ENCODE assay signal across 23 mouse cellular contexts in genomic region chr19:34220732-34221380, GRCm38 (mm10). TPM values are rescaled to one million over a fixed set of nuclear protein-coding genes. Genes with fewer than 3 reads are reported as not detected.
DNase-seq lines count a peak whose midpoint lies in the region; ATAC-seq and TF ChIP-seq lines count a peak whose summit lies in the region.
"Had no signal": no experiment of that assay in that cellular context is flagged by ENCODE, and none has a peak within 500 bp of the region (broad histone marks: within the 10 kb centered on the region; RNA-seq: fewer than 3 reads in every experiment).

No protein-coding gene starts in this region.

- H3K4me1 ChIP-seq in cerebellum, adult 2 months (ENCODE audit: control insufficient read depth, insufficient read depth, low read length), result no peaks in the 10 kb centered on the region
- H3K4me1 ChIP-seq in bone marrow, adult 2 months (ENCODE audit: control insufficient read depth, insufficient read depth, low read length), result peaks cover under 1% of the 10 kb centered on the region; the same call in 1 of the 2 replicates
- peaks cover 8% of the 10 kb centered on the region; the same call in 1 of the 2 replicates for H3K4me1 ChIP-seq in liver, embryonic 12.5 days
- H3K4me1 ChIP-seq in stomach, postnatal 0 days (replicated peaks; ENCODE audit: control insufficient read depth, insufficient read depth), result no peaks in the 10 kb centered on the region
- H3K4me1 ChIP-seq: forebrain, embryonic 13.5 days; heart, embryonic 10.5 days; heart, embryonic 15.5 days; hindbrain, embryonic 15.5 days had no signal

- ATAC-seq in cerebellum, adult (ENCODE audit: insufficient number of reproducible peaks, low FRiP score, low TSS enrichment), result 0 out of 2 replicates have a peak, but pooled peaks have one; percentile 10
- peak; percentile 71 for ATAC-seq in liver, embryonic 12.5 days
- ATAC-seq in stomach, postnatal 0 days (ENCODE audit: low FRiP score, low TSS enrichment), result peak; percentile 76
- ATAC-seq: CD4-positive, CD25-positive, alpha-beta regulatory T cell, adult 4 months; forebrain, embryonic 13.5 days; forebrain, postnatal 0 days had no signal

- no peak overlapping the region for H3K4me2 ChIP-seq in liver, embryonic 12.5 days
- H3K4me2 ChIP-seq in stomach, postnatal 0 days (replicated peaks; ENCODE audit: low read depth), result no peak overlapping the region
- H3K4me2 ChIP-seq: forebrain, embryonic 13.5 days; heart, embryonic 15.5 days; hindbrain, embryonic 15.5 days had no signal

- H3K36me3 ChIP-seq in liver, embryonic 12.5 days, result no peaks in the 10 kb centered on the region
- no peaks in the 10 kb centered on the region for H3K36me3 ChIP-seq in stomach, postnatal 0 days (ENCODE audit: control insufficient read depth, insufficient read depth, low read length)
- H3K36me3 ChIP-seq: embryonic facial prominence, embryonic 10.5 days; G1E; heart, embryonic 10.5 days; heart, embryonic 15.5 days had no signal

- no peaks in the 10 kb centered on the region for H3K27me3 ChIP-seq in cerebellum, adult 2 months (ENCODE audit: control insufficient read depth, insufficient read depth, low read length)
- no peaks in the 10 kb centered on the region for H3K27me3 ChIP-seq in liver, embryonic 12.5 days (replicated peaks)
- H3K27me3 ChIP-seq in stomach, postnatal 0 days (ENCODE audit: control insufficient read depth, insufficient read depth, low read length), result no peaks in the 10 kb centered on the region
- H3K27me3 ChIP-seq: forebrain, embryonic 13.5 days; heart, embryonic 15.5 days; hindbrain, embryonic 15.5 days had no signal

- H3K27ac ChIP-seq in cerebellum, adult 2 months (ENCODE audit: insufficient read depth, low read length), result no peak overlapping the region
- H3K27ac ChIP-seq in bone marrow, adult 2 months (ENCODE audit: control insufficient read depth, insufficient read depth, low read depth, low read length, poor library complexity), result peak overlapping the region; percentile 31
- no peak overlapping the region for H3K27ac ChIP-seq in liver, embryonic 12.5 days
- 0 out of 2 replicates have a peak overlapping the region, but pooled peaks have one; percentile 56 for H3K27ac ChIP-seq in stomach, postnatal 0 days (replicated peaks)
- H3K27ac ChIP-seq: embryonic facial prominence, embryonic 10.5 days; forebrain, embryonic 13.5 days; gastrocnemius, adult 2 months; heart, embryonic 10.5 days; heart, embryonic 15.5 days; hindbrain, embryonic 15.5 days had no signal

- no peak for DNase-seq in cerebellum, adult 2 months
- DNase-seq in stomach, postnatal 0 days (ENCODE audit: low spot score), result peak; percentile 37
- no peak for DNase-seq in frontal cortex, postnatal 25 days (ENCODE audit: low spot score in 2 of 2)
- DNase-seq in lung, postnatal 10 days, result no peak
- DNase-seq: adrenal gland, adult 8-10 months; B cell, adult 2 months; cerebellum, adult 18-20 months; cerebellum, postnatal 10 days; forebrain, postnatal 0 days; gastrocnemius, adult 2 months; gastrocnemius, postnatal 25 days; heart, adult 18-20 months had no signal

- TF ChIP-seq POLR2A in cerebellum, adult 2 months (IDR thresholded peaks at IDR 0.05; ENCODE audit: borderline replicate concordance, insufficient read depth, low read length), result no peak
- TF ChIP-seq POLR2A in bone marrow, adult 2 months (IDR thresholded peaks at IDR 0.05; ENCODE audit: borderline replicate concordance, control insufficient read depth, low read depth, low read length), result no peak

- no peaks in the 10 kb centered on the region for H3K9me3 ChIP-seq in liver, embryonic 12.5 days (replicated peaks)
- H3K9me3 ChIP-seq in stomach, postnatal 0 days (ENCODE audit: control insufficient read depth, low read length), result no peaks in the 10 kb centered on the region
- H3K9me3 ChIP-seq: embryonic facial prominence, embryonic 10.5 days; forebrain, embryonic 13.5 days; G1E; heart, embryonic 10.5 days; heart, embryonic 15.5 days; hindbrain, embryonic 15.5 days had no signal

- TF ChIP-seq EP300 in stomach, postnatal 0 days (optimal IDR thresholded peaks at IDR 0.05), result no peak

- no peak overlapping the region for H3K9ac ChIP-seq in liver, embryonic 12.5 days
- H3K9ac ChIP-seq in stomach, postnatal 0 days (ENCODE audit: low read length), result no peak overlapping the region
- H3K9ac ChIP-seq: forebrain, embryonic 13.5 days; forebrain, postnatal 0 days; heart, embryonic 15.5 days; hindbrain, embryonic 15.5 days had no signal

- TF ChIP-seq CTCF in cerebellum, adult 2 months (IDR thresholded peaks at IDR 0.05; ENCODE audit: borderline replicate concordance, insufficient read depth, low read depth, low read length), result no peak
- no peak for TF ChIP-seq CTCF in bone marrow, adult 2 months (IDR thresholded peaks at IDR 0.05; ENCODE audit: control insufficient read depth, insufficient read depth, low read length)
- TF ChIP-seq CTCF in stomach, postnatal 0 days (IDR thresholded peaks at IDR 0.05; ENCODE audit: low read depth), result no peak

- WGBS in cerebellum, adult 2 months, result 74% methylated on average over 3 of the region's 3 CpGs
- WGBS in bone marrow, adult 2 months, result 57% methylated on average over 3 of the region's 3 CpGs
- 55% methylated on average over 3 of the region's 3 CpGs for WGBS in liver, embryonic 12.5 days (ENCODE audit: insufficient replicate concordance)
- WGBS in stomach, postnatal 0 days, result 51% methylated on average over 3 of the region's 3 CpGs

- H3K4me3 ChIP-seq in cerebellum, adult 2 months (replicated peaks; ENCODE audit: insufficient read depth, low read depth, low read length), result no peak overlapping the region
- no peak overlapping the region for H3K4me3 ChIP-seq in bone marrow, adult 2 months (replicated peaks; ENCODE audit: control insufficient read depth, low read depth, low read length)
- H3K4me3 ChIP-seq in liver, embryonic 12.5 days, result no peak overlapping the region
- H3K4me3 ChIP-seq in stomach, postnatal 0 days (ENCODE audit: low read depth, low read length), result no peak overlapping the region
- H3K4me3 ChIP-seq: embryonic facial prominence, embryonic 10.5 days; forebrain, embryonic 13.5 days; gastrocnemius, adult 2 months; heart, embryonic 10.5 days; heart, embryonic 15.5 days; hindbrain, embryonic 15.5 days had no signal

RNA-seq across cellular contexts. Expression of gene Stambpl1, which starts 28.8 kb away (rescaled TPM):
- polyA plus RNA-seq in cerebellum, adult 2 months (2012; rRNA removed), result 15.8 and 17.9 TPM in 2 replicates
- 13.0 and 30.5 TPM in 2 replicates for polyA plus RNA-seq in bone marrow, adult 2 months (2011; ENCODE audit: insufficient read depth, insufficient read length, low replicate concordance, missing spikeins)
- polyA plus RNA-seq in liver, embryonic 12.5 days (2016; fragmentation: Nextera tagmentation; extraction: Ambion mirVana), result 2.3 and 3.0 TPM in 2 replicates
- 13.0 and 13.1 TPM in 2 replicates for polyA plus RNA-seq in stomach, postnatal 0 days (2015; fragmentation: Nextera tagmentation; extraction: Ambion mirVana)
- polyA plus RNA-seq: G1E had no signal

RNA-seq across cellular contexts. Expression of gene Acta2, which starts 34.5 kb away (rescaled TPM):
- 22.0 and 28.4 TPM in 2 replicates for polyA plus RNA-seq in cerebellum, adult 2 months (2012; rRNA removed)
- polyA plus RNA-seq in bone marrow, adult 2 months (2011; ENCODE audit: insufficient read depth, insufficient read length, low replicate concordance, missing spikeins), result 3.2 and 33.5 TPM in 2 replicates
- 26.4 and 31.0 TPM in 2 replicates for polyA plus RNA-seq in liver, embryonic 12.5 days (2016; fragmentation: Nextera tagmentation; extraction: Ambion mirVana)
- 3,095 and 3,545 TPM in 2 replicates for polyA plus RNA-seq in stomach, postnatal 0 days (2015; fragmentation: Nextera tagmentation; extraction: Ambion mirVana)
- polyA plus RNA-seq: G1E had no signal

RNA-seq across cellular contexts. Expression of gene Ankrd22, which starts 55.0 kb away (rescaled TPM):
- 0.10 TPM in 1 of 2 replicates, not detected in the other for polyA plus RNA-seq in cerebellum, adult 2 months (2012; rRNA removed)
- polyA plus RNA-seq in bone marrow, adult 2 months (2011; ENCODE audit: insufficient read depth, insufficient read length, low replicate concordance, missing spikeins), result 4.9 and 18.6 TPM in 2 replicates
- 0.13 TPM in 1 of 2 replicates, not detected in the other for polyA plus RNA-seq in liver, embryonic 12.5 days (2016; fragmentation: Nextera tagmentation; extraction: Ambion mirVana)
- 16.3 and 17.4 TPM in 2 replicates for polyA plus RNA-seq in stomach, postnatal 0 days (2015; fragmentation: Nextera tagmentation; extraction: Ambion mirVana)
- polyA plus RNA-seq: CD4-positive, CD25-positive, alpha-beta regulatory T cell, adult 4 months; forebrain, embryonic 13.5 days; forebrain, postnatal 0 days; G1E; heart, embryonic 10.5 days; hindbrain, embryonic 11.5 days; hindbrain, embryonic 15.5 days had no signal

Comparison
In these comparisons a context has a peak if more than half of its experiments do, and no peak if none do; other contexts are left out.
1. ATAC-seq: peak in every context shown above with its lines; median percentile 76 in stomach, postnatal 0 days; 71 in liver, embryonic 12.5 days; 10 in cerebellum, adult.
2. H3K27ac ChIP-seq: peak in bone marrow, adult 2 months (single experiment) and stomach, postnatal 0 days (single experiment); none in cerebellum, adult 2 months (single experiment) and liver, embryonic 12.5 days (single experiment).
3. RNA of gene Acta2, which starts 34.5 kb away (polyA plus RNA-seq): 3,095 to 3,545 TPM in stomach, postnatal 0 days; 3.2 to 33.5 TPM in bone marrow, adult 2 months, 22.0 to 28.4 TPM in cerebellum, adult 2 months and 26.4 to 31.0 TPM in liver, embryonic 12.5 days; every median in the first group is over 10 times any median in the second.